Mouse (Mus musculus): Measurements from ENCODE around the gene Epha7. TPM values are rescaled to one million over a fixed set of nuclear protein-coding genes. Genes with fewer than 3 reads are reported as not detected.

Gene Epha7
- polyA plus RNA-seq, 1 experiment: 0.05 TPM

- TF ChIP-seq POLR2A (IDR thresholded peaks at IDR 0.05; ENCODE audit: low read depth, low read length): no peak
- no peak for TF ChIP-seq CTCF (IDR thresholded peaks at IDR 0.05; ENCODE audit: extremely low read depth, insufficient read depth, insufficient read length, insufficient replicate concordance)
- 89% methylated on average over 7 of the region's 7 CpGs for WGBS
- Histone ChIP-seq H3K4me1 (ENCODE audit: control insufficient read depth, insufficient read depth, insufficient read length) (no peaks in the 10 kb centered on the region), H3K27ac (ENCODE audit: insufficient read depth, low read length) (no peak overlapping the region), H3K36me3 (ENCODE audit: control insufficient read depth, insufficient read depth, low read length) (no peaks in the 10 kb centered on the region), H3K27me3 (ENCODE audit: control insufficient read depth, insufficient read depth, low read length) (no peaks in the 10 kb centered on the region), H3K4me3 (ENCODE audit: extremely low read depth, insufficient read depth, insufficient read length) (no peak overlapping the region)
- no peak for DNase-seq (ENCODE audit: low read depth in 1 of 2, low spot score in 2 of 2)
Measured at GRCm38 (mm10) chr4:28895480-28895879, 82.5 kb downstream of the Epha7 start.

DNA sequence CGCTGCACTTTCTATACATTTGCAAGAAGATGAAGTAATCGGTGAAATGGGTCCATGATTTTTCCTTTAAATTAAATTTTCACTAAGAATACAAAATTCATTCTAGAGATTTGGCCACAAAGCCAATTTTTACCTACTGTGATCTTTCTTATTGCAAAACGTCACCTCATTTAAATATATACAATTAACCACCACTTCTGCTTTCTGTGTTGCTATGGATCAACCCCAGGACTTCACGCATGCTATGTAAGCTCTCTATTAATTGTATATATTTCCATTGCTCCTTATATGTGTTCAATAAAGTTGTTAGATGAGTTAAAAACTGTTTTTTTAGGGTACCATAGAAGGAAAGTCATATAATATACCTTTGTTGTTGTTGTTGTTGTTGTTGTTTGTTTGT is 86.4 kb downstream of the Epha7 start:
- Histone ChIP-seq H3K27me3 (ENCODE audit: control insufficient read depth, insufficient read depth, low read length) (no peaks in the 10 kb centered on the region), H3K4me1 (ENCODE audit: control insufficient read depth, insufficient read depth, insufficient read length) (no peaks in the 10 kb centered on the region), H3K4me3 (ENCODE audit: extremely low read depth, insufficient read depth, insufficient read length) (no peak overlapping the region), H3K27ac (ENCODE audit: insufficient read depth, low read length) (no peak overlapping the region), H3K36me3 (ENCODE audit: control insufficient read depth, insufficient read depth, low read length) (no peaks in the 10 kb centered on the region)
- no peak for DNase-seq (ENCODE audit: low read depth in 1 of 2, low spot score in 2 of 2)
- TF ChIP-seq CTCF (IDR thresholded peaks at IDR 0.05; ENCODE audit: extremely low read depth, insufficient read depth, insufficient read length, insufficient replicate concordance) (no peak), POLR2A (IDR thresholded peaks at IDR 0.05; ENCODE audit: low read depth, low read length) (no peak)
- 82% methylated on average over 4 of the region's 4 CpGs for WGBS

DNA sequence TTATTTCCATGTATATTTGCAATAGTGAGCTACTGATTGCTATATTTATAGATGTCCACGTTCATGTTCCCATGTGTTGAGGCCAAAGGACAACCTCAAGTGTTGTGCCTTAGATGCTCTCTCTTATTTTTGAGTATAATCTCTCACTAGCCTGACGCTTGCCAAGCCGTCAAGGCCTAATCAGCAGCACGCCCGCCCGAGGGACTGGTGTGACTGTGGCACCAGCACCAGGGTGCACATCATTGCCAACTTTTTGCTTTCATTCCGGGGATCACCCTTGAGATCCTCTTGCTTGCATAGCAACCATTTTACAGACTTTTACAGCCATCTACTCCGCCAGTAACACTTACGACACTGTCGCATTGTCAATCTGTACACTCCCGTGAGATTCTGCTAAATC is 86.9 kb downstream of the Epha7 start:
- no peaks in the 10 kb centered on the region for H3K27me3 ChIP-seq (ENCODE audit: control insufficient read depth, insufficient read depth, low read length)
- H3K36me3 ChIP-seq (ENCODE audit: control insufficient read depth, insufficient read depth, low read length): no peaks in the 10 kb centered on the region
- H3K4me1 ChIP-seq (ENCODE audit: control insufficient read depth, insufficient read depth, insufficient read length): no peaks in the 10 kb centered on the region
- no peak overlapping the region for H3K27ac ChIP-seq (ENCODE audit: insufficient read depth, low read length)
- no peak for TF ChIP-seq POLR2A (IDR thresholded peaks at IDR 0.05; ENCODE audit: low read depth, low read length)
- TF ChIP-seq CTCF (IDR thresholded peaks at IDR 0.05; ENCODE audit: extremely low read depth, insufficient read depth, insufficient read length, insufficient replicate concordance): no peak
- H3K4me3 ChIP-seq (ENCODE audit: extremely low read depth, insufficient read depth, insufficient read length): no peak overlapping the region
- WGBS: 91% methylated on average over 11 of the region's 11 CpGs
- DNase-seq (ENCODE audit: low read depth in 1 of 2, low spot score in 2 of 2): no peak

DNA sequence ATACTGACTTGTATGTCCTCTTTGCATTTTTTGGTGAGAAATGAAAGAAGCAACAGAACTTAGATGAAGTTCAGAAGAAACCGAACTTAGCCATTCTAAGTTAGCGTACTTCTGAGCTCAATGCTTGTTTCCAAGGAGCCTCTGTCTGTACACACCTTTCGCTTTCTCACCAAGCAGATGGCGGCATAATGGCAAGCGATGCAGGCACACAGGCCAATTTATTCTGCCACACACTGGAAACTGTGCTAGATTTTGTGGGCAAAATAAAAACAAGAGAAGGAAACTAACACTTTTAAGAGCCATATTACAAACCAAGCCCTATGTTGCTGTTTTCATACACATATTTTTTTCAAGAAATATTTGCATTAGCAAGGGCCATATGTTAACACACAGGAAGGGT is 88.6 kb downstream of the Epha7 start:
- DNase-seq (ENCODE audit: low read depth in 1 of 2, low spot score in 2 of 2): no peak
- Histone ChIP-seq H3K36me3 (ENCODE audit: control insufficient read depth, insufficient read depth, low read length) (no peaks in the 10 kb centered on the region), H3K27ac (ENCODE audit: insufficient read depth, low read length) (no peak overlapping the region), H3K4me3 (ENCODE audit: extremely low read depth, insufficient read depth, insufficient read length) (no peak overlapping the region), H3K27me3 (ENCODE audit: control insufficient read depth, insufficient read depth, low read length) (no peaks in the 10 kb centered on the region), H3K4me1 (ENCODE audit: control insufficient read depth, insufficient read depth, insufficient read length) (no peaks in the 10 kb centered on the region)
- WGBS: 93% methylated on average over 5 of the region's 5 CpGs
- no peak for TF ChIP-seq CTCF (IDR thresholded peaks at IDR 0.05; ENCODE audit: extremely low read depth, insufficient read depth, insufficient read length, insufficient replicate concordance)
- TF ChIP-seq POLR2A (IDR thresholded peaks at IDR 0.05; ENCODE audit: low read depth, low read length): no peak

GRCm38 (mm10) chr4:28902004-28902704 is 89.2 kb downstream of the Epha7 start:
- no peak for TF ChIP-seq CTCF (IDR thresholded peaks at IDR 0.05; ENCODE audit: extremely low read depth, insufficient read depth, insufficient read length, insufficient replicate concordance)
- TF ChIP-seq POLR2A (IDR thresholded peaks at IDR 0.05; ENCODE audit: low read depth, low read length): no peak
- DNase-seq (ENCODE audit: low read depth in 1 of 2, low spot score in 2 of 2): no peak

GRCm38 (mm10) chr4:28906985-28907384 is 94.1 kb downstream of the Epha7 start:
- Histone ChIP-seq H3K36me3 (ENCODE audit: control insufficient read depth, insufficient read depth, low read length) (no peaks in the 10 kb centered on the region), H3K4me3 (ENCODE audit: extremely low read depth, insufficient read depth, insufficient read length) (no peak overlapping the region), H3K27me3 (ENCODE audit: control insufficient read depth, insufficient read depth, low read length) (no peaks in the 10 kb centered on the region), H3K4me1 (ENCODE audit: control insufficient read depth, insufficient read depth, insufficient read length) (no peaks in the 10 kb centered on the region), H3K27ac (ENCODE audit: insufficient read depth, low read length) (no peak overlapping the region)
- no peak for DNase-seq (ENCODE audit: low read depth in 1 of 2, low spot score in 2 of 2)
- 91% methylated on average over 2 of the region's 2 CpGs for WGBS
- no peak for TF ChIP-seq POLR2A (IDR thresholded peaks at IDR 0.05; ENCODE audit: low read depth, low read length)
- TF ChIP-seq CTCF (IDR thresholded peaks at IDR 0.05; ENCODE audit: extremely low read depth, insufficient read depth, insufficient read length, insufficient replicate concordance): no peak

More at GRCm38 (mm10) chr4:28902004-28902704, 89.2 kb downstream of the Epha7 start:
- H3K4me1 ChIP-seq (ENCODE audit: control insufficient read depth, insufficient read depth, insufficient read length): no peaks in the 10 kb centered on the region
- 87% methylated on average over 4 of the region's 4 CpGs for WGBS
- H3K4me3 ChIP-seq (ENCODE audit: extremely low read depth, insufficient read depth, insufficient read length): no peak overlapping the region; the same call in 1 of the 2 replicates
- H3K36me3 ChIP-seq (ENCODE audit: control insufficient read depth, insufficient read depth, low read length): no peaks in the 10 kb centered on the region
- H3K27me3 ChIP-seq (ENCODE audit: control insufficient read depth, insufficient read depth, low read length): no peaks in the 10 kb centered on the region
- no peak overlapping the region for H3K27ac ChIP-seq (ENCODE audit: insufficient read depth, low read length)

DNA sequence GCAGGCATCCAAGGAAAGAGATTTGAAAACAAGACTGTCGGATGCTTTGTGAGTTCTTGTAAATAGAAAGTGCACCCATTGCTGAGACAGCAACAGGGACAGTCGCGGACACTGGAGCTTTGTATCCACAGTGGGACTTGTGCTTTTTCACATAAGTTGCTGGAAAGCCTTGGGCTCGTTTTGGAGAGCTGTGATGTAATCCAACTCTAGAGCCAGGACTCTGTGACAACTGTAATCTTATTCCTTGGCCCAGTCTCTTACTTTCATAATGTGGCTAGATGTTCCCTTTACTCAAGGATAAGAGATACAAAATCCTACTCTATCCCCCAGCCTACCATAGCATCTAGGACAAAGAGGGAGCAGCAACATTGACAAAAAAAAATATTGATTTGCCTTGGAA is 97.2 kb downstream of the Epha7 start:
- Histone ChIP-seq H3K4me1 (ENCODE audit: control insufficient read depth, insufficient read depth, insufficient read length) (no peaks in the 10 kb centered on the region), H3K27ac (ENCODE audit: insufficient read depth, low read length) (no peak overlapping the region), H3K4me3 (ENCODE audit: extremely low read depth, insufficient read depth, insufficient read length) (no peak overlapping the region), H3K36me3 (ENCODE audit: control insufficient read depth, insufficient read depth, low read length) (no peaks in the 10 kb centered on the region), H3K27me3 (ENCODE audit: control insufficient read depth, insufficient read depth, low read length) (no peaks in the 10 kb centered on the region)
- DNase-seq (ENCODE audit: low read depth in 1 of 2, low spot score in 2 of 2): no peak
- WGBS: 89% methylated on average over 4 of the region's 4 CpGs
- no peak for TF ChIP-seq CTCF (IDR thresholded peaks at IDR 0.05; ENCODE audit: extremely low read depth, insufficient read depth, insufficient read length, insufficient replicate concordance)
